Mouse (Mus musculus): Measurements from ENCODE around the gene Slc7a9.

- TF ChIP-seq CTCF (IDR thresholded peaks at IDR 0.05; ENCODE audit: extremely low read depth, insufficient read length, insufficient replicate concordance, low read depth, low read length) = no peak
- TF ChIP-seq POLR2A (IDR thresholded peaks at IDR 0.05; ENCODE audit: low read depth, low read length) = no peak
Measured at GRCm38 (mm10) chr7:35456091-35456814, 7.7 kb downstream of the Slc7a9 start.

Measured in small intestine, adult 2 months (tissue).